8 mouse cellular contexts compared by ENCODE assay signal in genomic region chr12:98459889-98460288, GRCm38 (mm10).
DNase-seq lines count a peak whose midpoint lies in the region; ATAC-seq lines count a peak whose summit lies in the region.

No protein-coding gene starts in this region.

- no peak overlapping the region for H3K27ac ChIP-seq in forebrain, embryonic 13.5 days
- no peak overlapping the region for H3K27ac ChIP-seq in forebrain, embryonic 14.5 days (ENCODE audit: low read depth, low read length)
- no peak overlapping the region for H3K27ac ChIP-seq in midbrain, embryonic 10.5 days (replicated peaks)
- no peak overlapping the region for H3K27ac ChIP-seq in midbrain, embryonic 16.5 days (ENCODE audit: low read length)
- no peak overlapping the region for H3K27ac ChIP-seq in heart, embryonic 12.5 days (ENCODE audit: poor library complexity, severe bottlenecking)

- no peak overlapping the region for H3K9ac ChIP-seq in forebrain, embryonic 13.5 days
- no peak overlapping the region for H3K9ac ChIP-seq in forebrain, embryonic 14.5 days (ENCODE audit: low read length)
- H3K9ac ChIP-seq in midbrain, embryonic 16.5 days (ENCODE audit: low read depth, low read length) = no peak overlapping the region
- H3K9ac ChIP-seq in heart, embryonic 12.5 days = no peak overlapping the region

- 58% methylated on average over 3 of the region's 3 CpGs for WGBS in forebrain, embryonic 13.5 days
- WGBS in forebrain, embryonic 14.5 days = 56% methylated on average over 3 of the region's 3 CpGs
- WGBS in midbrain, embryonic 10.5 days = 53% methylated on average over 3 of the region's 3 CpGs
- 58% methylated on average over 3 of the region's 3 CpGs for whole genome bisulfite sequencing in midbrain, embryonic 16.5 days
- 40% methylated on average over 3 of the region's 3 CpGs for WGBS in heart, embryonic 12.5 days

- no peaks in the 10 kb centered on the region for H3K27me3 ChIP-seq in forebrain, embryonic 13.5 days
- no peaks in the 10 kb centered on the region for H3K27me3 ChIP-seq in forebrain, embryonic 14.5 days (replicated peaks; ENCODE audit: control insufficient read depth, insufficient read depth, low read length)
- no peaks in the 10 kb centered on the region for H3K27me3 ChIP-seq in midbrain, embryonic 10.5 days (ENCODE audit: low read depth, poor library complexity, severe bottlenecking)
- H3K27me3 ChIP-seq in midbrain, embryonic 16.5 days (ENCODE audit: control insufficient read depth, insufficient read depth, low read depth, low read length) = no peaks in the 10 kb centered on the region
- H3K27me3 ChIP-seq in heart, embryonic 12.5 days (replicated peaks) = no peaks in the 10 kb centered on the region

- no peak overlapping the region for H3K4me2 ChIP-seq in forebrain, embryonic 13.5 days
- no peak overlapping the region for H3K4me2 ChIP-seq in forebrain, embryonic 14.5 days (ENCODE audit: low read length)
- no peak overlapping the region for H3K4me2 ChIP-seq in midbrain, embryonic 16.5 days (ENCODE audit: low read length)
- H3K4me2 ChIP-seq in heart, embryonic 12.5 days = no peak overlapping the region

- ATAC-seq in forebrain, embryonic 13.5 days = peak; percentile 36; the same call in 1 of the 2 replicates
- ATAC-seq in forebrain, embryonic 14.5 days = no peak
- no peak for ATAC-seq in midbrain, embryonic 16.5 days
- ATAC-seq in monocyte, adult 5-6 weeks (replicated peaks; ENCODE audit: insufficient number of reproducible peaks, low FRiP score, low TSS enrichment, poor library complexity, severe bottlenecking) = no peak
- ATAC-seq in heart, embryonic 12.5 days (ENCODE audit: insufficient number of reproducible peaks, low FRiP score) = no peak

- H3K4me1 ChIP-seq in forebrain, embryonic 13.5 days = no peaks in the 10 kb centered on the region
- H3K4me1 ChIP-seq in forebrain, embryonic 14.5 days (ENCODE audit: control insufficient read depth, insufficient read depth, low read length) = no peaks in the 10 kb centered on the region
- H3K4me1 ChIP-seq in midbrain, embryonic 10.5 days = no peaks in the 10 kb centered on the region; the same call in 1 of the 2 replicates
- H3K4me1 ChIP-seq in midbrain, embryonic 16.5 days (ENCODE audit: control insufficient read depth, insufficient read depth, low read length) = peaks cover 7% of the 10 kb centered on the region; the same call in 1 of the 2 replicates
- no peaks in the 10 kb centered on the region for H3K4me1 ChIP-seq in heart, embryonic 12.5 days (replicated peaks)

- H3K36me3 ChIP-seq in forebrain, embryonic 13.5 days (ENCODE audit: poor library complexity, severe bottlenecking) = peaks cover 15% of the 10 kb centered on the region; the same call in 1 of the 2 replicates
- peaks cover 4% of the 10 kb centered on the region; the same call in 1 of the 2 replicates for H3K36me3 ChIP-seq in forebrain, embryonic 14.5 days (ENCODE audit: control insufficient read depth, insufficient read depth, low read length)
- H3K36me3 ChIP-seq in midbrain, embryonic 10.5 days = peaks cover 7% of the 10 kb centered on the region; the same call in 1 of the 2 replicates
- H3K36me3 ChIP-seq in midbrain, embryonic 16.5 days (ENCODE audit: control insufficient read depth, insufficient read depth, low read length) = no peaks in the 10 kb centered on the region
- no peaks in the 10 kb centered on the region for H3K36me3 ChIP-seq in heart, embryonic 12.5 days

- no peak for DNase-seq in forebrain, embryonic 14.5 days (ENCODE audit: low spot score)
- peak; percentile 25 for DNase-seq in midbrain, embryonic 10.5 days (ENCODE audit: low spot score)
- DNase-seq in c-Kit-positive CD71-positive TER-119-positive erythroid progenitor cells, embryonic 14.5 days (ENCODE audit: low spot score) = peak; percentile 8
- DNase-seq in naive thymus-derived CD4-positive, alpha-beta T cell, adult 2 months (ENCODE audit: low read depth) = peak; percentile 6

- H3K9me3 ChIP-seq in forebrain, embryonic 13.5 days (replicated peaks) = no peaks in the 10 kb centered on the region
- H3K9me3 ChIP-seq in forebrain, embryonic 14.5 days (replicated peaks; ENCODE audit: control insufficient read depth, low read length) = no peaks in the 10 kb centered on the region
- no peaks in the 10 kb centered on the region for H3K9me3 ChIP-seq in midbrain, embryonic 10.5 days (replicated peaks)
- no peaks in the 10 kb centered on the region for H3K9me3 ChIP-seq in midbrain, embryonic 16.5 days (replicated peaks; ENCODE audit: control insufficient read depth, low read length, poor library complexity, severe bottlenecking)
- peaks cover 3% of the 10 kb centered on the region; the same call in 1 of the 2 replicates for H3K9me3 ChIP-seq in heart, embryonic 12.5 days (replicated peaks)

- H3K4me3 ChIP-seq in forebrain, embryonic 13.5 days = no peak overlapping the region
- no peak overlapping the region for H3K4me3 ChIP-seq in forebrain, embryonic 14.5 days (ENCODE audit: low read depth, low read length)
- H3K4me3 ChIP-seq in midbrain, embryonic 10.5 days = no peak overlapping the region
- no peak overlapping the region for H3K4me3 ChIP-seq in midbrain, embryonic 16.5 days (ENCODE audit: low read depth, low read length)
- H3K4me3 ChIP-seq in heart, embryonic 12.5 days = no peak overlapping the region
